Mouse (Mus musculus) hindbrain, embryonic 14.5 days (tissue): ENCODE measurements around the gene Faf2. TPM values are rescaled to one million over a fixed set of nuclear protein-coding genes. Genes with fewer than 3 reads are reported as not detected.

Experiments
- ATAC-seq: fragments of 200-750 bp; cut with Nextera tagmentation; 2 replicates; pipeline ENCODE4 v1.8.0; 2017; ENCODE audit warnings: moderate number of reproducible peaks, mild to moderate bottlenecking, moderate TSS enrichment, moderate library complexity; ENCODE audit not compliant: low FRiP score
- DNase-seq: peaks from one replicate; pipeline ENCODE4 v3.0.0-alpha.2; 2015; ENCODE audit warnings: low spot score
- H3K27ac ChIP-seq: fragments of 300-500 bp; sonication (generic); 2 replicates; pipeline ENCODE4 v1.5.1; 2014; ENCODE audit warnings: mild to moderate bottlenecking, moderate library complexity
- H3K27me3 ChIP-seq: fragments of 300-500 bp; sonication (generic); 2 replicates; pipeline ENCODE4 v1.6.1; 2014; ENCODE audit warnings: mild to moderate bottlenecking, low read length, mixed read lengths; ENCODE audit not compliant: control insufficient read depth, insufficient read depth
- H3K36me3 ChIP-seq: fragments of 300-500 bp; sonication (generic); replicated peaks from 2 replicates; pipeline ENCODE4 v1.6.1; 2014; ENCODE audit not compliant: control insufficient read depth, insufficient read depth
- H3K4me1 ChIP-seq: fragments of 300-500 bp; sonication (generic); replicated peaks from 2 replicates; pipeline ENCODE4 v1.6.1; 2014; ENCODE audit warnings: antibody characterized with exemption, low read length, mixed read lengths; ENCODE audit not compliant: control insufficient read depth, insufficient read depth
- H3K4me2 ChIP-seq: fragments of 300-500 bp; sonication (generic); replicated peaks from 2 replicates; pipeline ENCODE4 v1.6.1; 2014; ENCODE audit warnings: mild to moderate bottlenecking, moderate library complexity
- H3K4me3 ChIP-seq: fragments of 300-500 bp; sonication (generic); replicated peaks from 2 replicates; pipeline ENCODE4 v1.5.1; 2014; ENCODE audit warnings: mild to moderate bottlenecking, low read length
- H3K9ac ChIP-seq: fragments of 300-500 bp; sonication (generic); 2 replicates; pipeline ENCODE4 v1.6.1; 2014
- H3K9me3 ChIP-seq: fragments of 300-500 bp; sonication (generic); 2 replicates; pipeline ENCODE4 v1.6.1; 2016; ENCODE audit warnings: low read length; ENCODE audit not compliant: control insufficient read depth
- WGBS: fragments of 180-500 bp; shearing (Covaris S2); extraction: QIAGEN DNeasy Blood & Tissue Kit; methylation state at CpG from one replicate; pipeline ENCODE4 v1.1.7; 2014; 5-methylcytosine and 5-hydroxymethylcytosine counted together
- polyA plus RNA-seq: library from polyadenylated mRNA; unstranded; fragments of >200 nt; fragmentation: Nextera tagmentation; extraction: Ambion mirVana; gene quantifications from 2 replicates; pipeline ENCODE4 v1.2.1, GENCODE M21; 2014

The Faf2 gene
- polyA plus RNA-seq, 1 experiment from 2014 or later = 81.4 TPM

GRCm38 (mm10) chr13:54684140-54684896 lies 62.7 kb downstream of the Faf2 start:
- peaks cover 28% of the 10 kb centered on the region for H3K4me1 ChIP-seq
- no peak overlapping the region for H3K27ac ChIP-seq
- no peaks in the 10 kb centered on the region for H3K9me3 ChIP-seq
- ATAC-seq (no peak), DNase-seq (no peak)
- H3K27me3 ChIP-seq = no peaks in the 10 kb centered on the region
- H3K36me3 ChIP-seq = peaks cover 49% of the 10 kb centered on the region
- 60% methylated on average over 3 of the region's 3 CpGs for WGBS
- peak overlapping the region; percentile 94 for H3K4me2 ChIP-seq
- H3K9ac ChIP-seq = peak overlapping the region; percentile 99; the same call in 1 of the 2 replicates
- H3K4me3 ChIP-seq = 0 out of 2 replicates have a peak overlapping the region, but pooled peaks have one; percentile 99

GRCm38 (mm10) chr13:54685174-54685573 lies 63.6 kb downstream of the Faf2 start:
- Histone ChIP-seq H3K9ac (peak overlapping the region; percentile 99), H3K4me2 (peak overlapping the region; percentile 94), H3K4me1 (peaks cover 28% of the 10 kb centered on the region), H3K27ac (no peak overlapping the region), H3K36me3 (peaks cover 42% of the 10 kb centered on the region), H3K27me3 (no peaks in the 10 kb centered on the region), H3K4me3 (peak overlapping the region; percentile 99), H3K9me3 (no peaks in the 10 kb centered on the region)
- 44% methylated on average over 2 of the region's 2 CpGs for WGBS
- ATAC-seq = no peak
- DNase-seq = no peak

GRCm38 (mm10) chr13:54686139-54687053 lies 64.8 kb downstream of the Faf2 start:
- H3K27ac ChIP-seq = peak overlapping the region; percentile 98
- no peaks in the 10 kb centered on the region for H3K27me3 ChIP-seq
- peak overlapping the region; percentile 99 for H3K9ac ChIP-seq
- ATAC-seq (no peak), DNase-seq (peak; percentile 55)
- peaks cover 28% of the 10 kb centered on the region for H3K4me1 ChIP-seq
- H3K4me3 ChIP-seq = peak overlapping the region; percentile 99
- peak overlapping the region; percentile 94 for H3K4me2 ChIP-seq
- no peaks in the 10 kb centered on the region for H3K9me3 ChIP-seq
- WGBS = 6% methylated on average over 19 of the region's 19 CpGs
- H3K36me3 ChIP-seq = peaks cover 30% of the 10 kb centered on the region

- ATAC-seq = peak; percentile 65
- peak overlapping the region; percentile 94 for H3K4me2 ChIP-seq
- DNase-seq = peak; percentile 72
- peaks cover 23% of the 10 kb centered on the region for H3K36me3 ChIP-seq
- peaks cover 33% of the 10 kb centered on the region for H3K4me1 ChIP-seq
- H3K27ac ChIP-seq = peak overlapping the region; percentile 98
- WGBS = 0% methylated on average over 35 of the region's 35 CpGs
- peak overlapping the region; percentile 99 for H3K9ac ChIP-seq
- H3K9me3 ChIP-seq = no peaks in the 10 kb centered on the region
- H3K27me3 ChIP-seq = no peaks in the 10 kb centered on the region
- H3K4me3 ChIP-seq = peak overlapping the region; percentile 99
Observed at GRCm38 (mm10) chr13:54687096-54687495, 65.5 kb downstream of the Faf2 start.

GRCm38 (mm10) chr13:54687575-54688424 lies 66.2 kb downstream of the Faf2 start:
- H3K27ac ChIP-seq = peak overlapping the region; percentile 98
- H3K9me3 ChIP-seq = no peaks in the 10 kb centered on the region
- WGBS = under 1% methylated on average over 82 of the region's 82 CpGs
- peak overlapping the region; percentile 99 for H3K4me3 ChIP-seq
- H3K9ac ChIP-seq = peak overlapping the region; percentile 99
- ATAC-seq = peak; percentile 90
- H3K27me3 ChIP-seq = no peaks in the 10 kb centered on the region
- peak overlapping the region; percentile 94 for H3K4me2 ChIP-seq
- peaks cover 16% of the 10 kb centered on the region for H3K36me3 ChIP-seq
- H3K4me1 ChIP-seq = peaks cover 40% of the 10 kb centered on the region
- peak; percentile 98 for DNase-seq

GRCm38 (mm10) chr13:54690151-54690740 lies 68.7 kb downstream of the Faf2 start:
- DNase-seq (no peak), ATAC-seq (no peak)
- Histone ChIP-seq H3K36me3 (no peaks in the 10 kb centered on the region), H3K4me2 (no peak overlapping the region), H3K4me1 (peaks cover 34% of the 10 kb centered on the region), H3K9ac (no peak overlapping the region), H3K27ac (no peak overlapping the region), H3K27me3 (no peaks in the 10 kb centered on the region), H3K4me3 (no peak overlapping the region), H3K9me3 (no peaks in the 10 kb centered on the region)
- 94% methylated on average over 8 of the region's 8 CpGs for WGBS

- H3K4me2 ChIP-seq = peak overlapping the region; percentile 93; the same call in 1 of the 2 replicates
- no peak overlapping the region for H3K27ac ChIP-seq
- no peak overlapping the region for H3K9ac ChIP-seq
- ATAC-seq (no peak), DNase-seq (no peak)
- no peaks in the 10 kb centered on the region for H3K36me3 ChIP-seq
- no peak overlapping the region for H3K4me3 ChIP-seq
- H3K9me3 ChIP-seq = no peaks in the 10 kb centered on the region
- no peaks in the 10 kb centered on the region for H3K27me3 ChIP-seq
- peaks cover 21% of the 10 kb centered on the region for H3K4me1 ChIP-seq
Observed at GRCm38 (mm10) chr13:54691737-54692136, 70.2 kb downstream of the Faf2 start.

GRCm38 (mm10) chr13:54692711-54693557 lies 71.3 kb downstream of the Faf2 start:
- Histone ChIP-seq H3K36me3 (no peaks in the 10 kb centered on the region), H3K27me3 (no peaks in the 10 kb centered on the region), H3K9me3 (no peaks in the 10 kb centered on the region), H3K4me3 (peak overlapping the region; percentile 90), H3K4me1 (peaks cover 21% of the 10 kb centered on the region), H3K27ac (peak overlapping the region; percentile 92), H3K9ac (peak overlapping the region; percentile 99), H3K4me2 (peak overlapping the region; percentile 93)
- DNase-seq (no peak), ATAC-seq (no peak)
- WGBS = 15% methylated on average over 21 of the region's 21 CpGs
